Mouse (Mus musculus) skeletal muscle tissue, postnatal 0 days (tissue): ENCODE data around the gene 9530068E07Rik. TPM values are rescaled to one million over a fixed set of nuclear protein-coding genes. Genes with fewer than 3 reads are reported as not detected.

Source experiments
- polyA plus RNA-seq: library from polyadenylated mRNA; unstranded; fragments of >200 nt; fragmentation: Nextera tagmentation; extraction: Ambion mirVana; gene quantifications from 2 replicates; pipeline ENCODE4 v1.2.1, GENCODE M21; 2015

9530068E07Rik gene
- 110 and 114 TPM in 2 replicates for polyA plus RNA-seq

DNA sequence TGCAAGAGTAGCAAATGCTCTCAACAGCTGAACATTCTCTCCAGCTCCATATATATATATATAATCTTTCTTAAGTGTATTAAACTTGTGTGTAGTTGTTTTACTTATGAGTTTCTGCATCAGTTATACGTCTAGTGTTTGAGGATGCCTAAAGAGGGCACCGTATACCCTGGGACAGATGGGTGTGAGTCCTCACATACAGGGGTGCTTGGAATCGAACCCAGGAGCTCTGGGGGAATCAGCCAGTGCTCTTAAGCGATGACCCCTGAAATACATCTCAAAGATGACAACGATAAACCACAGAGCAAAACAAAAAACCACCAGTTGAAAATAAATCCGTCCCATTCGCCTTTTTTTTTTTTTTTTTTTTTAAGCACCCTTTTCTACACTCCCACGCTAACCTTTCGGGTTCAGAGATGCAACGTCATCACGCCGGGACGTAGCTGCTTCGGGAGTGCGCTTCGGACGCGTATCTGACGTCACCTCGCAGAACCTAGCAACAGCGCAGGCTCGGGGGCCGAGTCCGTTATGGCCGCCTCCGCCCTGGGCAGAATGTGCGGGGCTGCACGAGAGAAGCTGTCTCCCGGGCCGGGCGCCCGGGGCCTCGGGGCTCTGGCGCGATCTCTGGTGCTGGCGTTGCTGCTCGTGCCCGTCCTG, at the start of gene 9530068E07Rik:
9530068E07Rik (plus strand) TSS at position 489 of the 657 bp plus-strand sequence.

DNA sequence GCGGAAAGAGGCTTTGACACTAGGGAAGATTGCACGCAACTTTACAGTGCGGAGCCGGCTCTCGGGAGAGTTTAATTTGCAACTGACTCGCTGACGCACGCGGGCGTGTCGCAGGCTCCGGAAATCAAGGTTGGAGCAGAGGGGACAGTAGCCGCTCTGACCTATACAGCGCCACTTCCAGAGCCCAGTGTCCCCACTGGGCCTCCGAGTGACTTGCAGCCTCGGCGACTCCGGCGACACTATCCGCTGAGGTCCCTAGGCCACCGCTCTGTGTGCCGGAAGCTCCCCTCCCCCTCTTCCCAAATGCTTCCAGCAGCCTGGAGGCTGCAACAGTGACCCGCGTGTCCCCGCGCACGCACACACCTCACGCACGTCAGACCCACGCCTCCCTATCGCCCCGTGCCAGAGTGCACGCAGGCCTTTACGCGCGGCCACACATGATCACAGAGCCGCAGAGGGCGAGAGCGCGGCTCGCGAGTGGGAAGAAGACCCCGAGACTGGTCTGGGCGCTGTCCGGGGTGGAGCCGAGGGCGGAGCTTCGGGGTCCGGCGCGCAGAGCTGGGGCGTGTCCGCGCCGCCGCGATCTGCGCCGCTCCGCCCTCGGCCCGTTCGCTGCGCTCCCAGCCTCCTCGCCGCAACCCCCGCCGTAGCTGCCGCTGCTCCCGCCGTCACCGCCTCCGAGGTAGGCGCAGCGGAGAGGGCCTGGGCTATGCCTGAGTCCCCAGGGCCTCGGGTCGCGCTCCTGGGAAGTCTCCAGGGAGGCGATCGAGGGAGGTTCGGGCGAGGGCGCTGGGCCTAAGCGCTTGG, 35.6 kb upstream of the 9530068E07Rik start, which contains the start of gene Vdac1:
Vdac1 (plus strand) TSS at position 390 of the 807 bp plus-strand sequence.

Other genes starting within 250 kb of the 9530068E07Rik start
- not detected in 2 replicates for gene Olfr1371, start 182.4 kb upstream of the 9530068E07Rik start, polyA plus RNA-seq
- gene Skp1a, start 164.4 kb upstream of the 9530068E07Rik start, polyA plus RNA-seq: 428 and 495 TPM in 2 replicates
- 1.5 and 1.6 TPM in 2 replicates for gene Tcf7, start 113.4 kb upstream of the 9530068E07Rik start, polyA plus RNA-seq
- 609 and 686 TPM in 2 replicates for gene Vdac1, start 35.6 kb upstream of the 9530068E07Rik start, polyA plus RNA-seq